Mouse (Mus musculus) midbrain, embryonic 12.5 days (tissue): ENCODE results near the gene Nsa2. TPM values are rescaled to one million over a fixed set of nuclear protein-coding genes. Genes with fewer than 3 reads are reported as not detected.

ENCODE experiments used
- ATAC-seq: fragments of 200-750 bp; cut with Nextera tagmentation; 2 replicates; pipeline ENCODE4 v1.8.0; 2017; ENCODE audit warnings: low read depth, moderate TSS enrichment, moderate library complexity; ENCODE audit not compliant: low FRiP score
- H3K27ac ChIP-seq: fragments of 300-500 bp; sonication (generic); replicated peaks from 2 replicates; pipeline ENCODE4 v1.5.1; 2016; ENCODE audit warnings: mild to moderate bottlenecking
- H3K27me3 ChIP-seq: fragments of 300-500 bp; sonication (generic); 2 replicates; pipeline ENCODE4 v1.6.1; 2016; ENCODE audit warnings: mild to moderate bottlenecking
- H3K36me3 ChIP-seq: fragments of 300-500 bp; sonication (generic); 2 replicates; pipeline ENCODE4 v1.6.1; 2016
- H3K4me1 ChIP-seq: fragments of 300-500 bp; sonication (generic); 2 replicates; pipeline ENCODE4 v1.6.1; 2016
- H3K4me2 ChIP-seq: fragments of 300-500 bp; sonication (generic); replicated peaks from 2 replicates; pipeline ENCODE4 v1.6.1; 2016; ENCODE audit warnings: mild to moderate bottlenecking, moderate library complexity
- H3K4me3 ChIP-seq: fragments of 300-500 bp; sonication (generic); 2 replicates; pipeline ENCODE4 v1.5.1; 2016; ENCODE audit warnings: mild to moderate bottlenecking
- H3K9ac ChIP-seq: fragments of 300-500 bp; sonication (generic); replicated peaks from 2 replicates; pipeline ENCODE4 v1.6.1; 2016; ENCODE audit warnings: mild to moderate bottlenecking, moderate library complexity
- H3K9me3 ChIP-seq: fragments of 300-500 bp; sonication (generic); 2 replicates; pipeline ENCODE4 v1.6.1; 2016; ENCODE audit warnings: mild to moderate bottlenecking
- WGBS: fragments of 180-500 bp; shearing (Covaris S2); methylation state at CpG from one replicate; pipeline ENCODE4 v1.1.7; 2016; 5-methylcytosine and 5-hydroxymethylcytosine counted together
- polyA plus RNA-seq: library from polyadenylated mRNA; unstranded; fragments of >200 nt; fragmentation: Nextera tagmentation; extraction: Ambion mirVana; gene quantifications from 2 replicates; pipeline ENCODE4 v1.2.1, GENCODE M21; 2016

The Nsa2 gene
- polyA plus RNA-seq, 1 experiment from 2014 or later = 48.9 TPM

DNA sequence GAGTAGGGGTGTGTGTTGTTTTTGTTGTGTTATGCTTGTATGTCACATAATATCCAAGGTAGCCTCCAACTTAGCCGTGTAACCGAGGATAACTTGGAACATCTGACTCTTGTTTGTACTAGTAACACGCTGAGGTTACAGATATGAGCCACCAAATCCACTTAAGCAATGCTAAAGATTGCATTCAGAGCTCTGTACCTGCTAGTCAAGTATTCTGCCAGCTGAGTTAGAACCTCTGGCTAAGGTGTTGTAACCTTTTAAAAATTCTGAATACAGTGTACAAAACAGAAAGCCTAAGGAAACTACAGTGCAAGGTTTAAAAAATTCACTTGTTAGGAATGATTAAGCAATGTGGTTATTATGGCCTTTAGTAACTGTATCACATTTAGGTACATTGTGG, 57.1 kb downstream of the Nsa2 start:
- Histone ChIP-seq H3K9me3 (no peaks in the 10 kb centered on the region), H3K36me3 (no peaks in the 10 kb centered on the region), H3K27ac (no peak overlapping the region), H3K4me2 (no peak overlapping the region), H3K27me3 (no peaks in the 10 kb centered on the region), H3K4me3 (no peak overlapping the region), H3K9ac (no peak overlapping the region), H3K4me1 (peaks cover 3% of the 10 kb centered on the region; the same call in 1 of the 2 replicates)
- 84% methylated on average over 3 of the region's 3 CpGs for WGBS
- ATAC-seq = no peak

GRCm38 (mm10) chr13:97080201-97080600, 57.5 kb downstream of the Nsa2 start:
- H3K9me3 ChIP-seq = no peaks in the 10 kb centered on the region
- no peak overlapping the region for H3K4me3 ChIP-seq
- no peaks in the 10 kb centered on the region for H3K36me3 ChIP-seq
- H3K4me1 ChIP-seq = peaks cover 3% of the 10 kb centered on the region; the same call in 1 of the 2 replicates
- H3K27me3 ChIP-seq = no peaks in the 10 kb centered on the region
- H3K4me2 ChIP-seq = no peak overlapping the region
- WGBS = 84% methylated on average over 2 of the region's 2 CpGs
- H3K27ac ChIP-seq = no peak overlapping the region
- H3K9ac ChIP-seq = no peak overlapping the region
- no peak for ATAC-seq

Other genes starting within 250 kb of the Nsa2 start
- gene Gcnt4, start 213.2 kb downstream of the Nsa2 start, polyA plus RNA-seq = 0.22 and 0.23 TPM in 2 replicates
- gene 1700029F12Rik, start 103.6 kb downstream of the Nsa2 start, polyA plus RNA-seq = not detected in 2 replicates
- gene Fam169a, start 70.7 kb downstream of the Nsa2 start, polyA plus RNA-seq = 12.9 and 13.4 TPM in 2 replicates
- 0.24 and 0.85 TPM in 2 replicates for gene Gm6169, start 38.7 kb downstream of the Nsa2 start, polyA plus RNA-seq
- gene Gfm2, start within 50 bp of the Nsa2 start, polyA plus RNA-seq = 35.7 and 39.2 TPM in 2 replicates
- gene Hexb, start 60.4 kb upstream of the Nsa2 start, polyA plus RNA-seq = 23.8 and 24.2 TPM in 2 replicates
- 21.9 and 22.0 TPM in 2 replicates for gene Enc1, start 103.2 kb upstream of the Nsa2 start, polyA plus RNA-seq